Mouse (Mus musculus) olfactory bulb, adult 2 months (tissue): ENCODE data around the gene Elovl5.

Experiments used
- CTCF ChIP-seq: fragments of 200-500 bp; IDR thresholded peaks from 2 replicates; pipeline ENCODE4 v1.5.1; 2012; ENCODE audit warnings: low read depth, mild to moderate bottlenecking, low read length, moderate library complexity; ENCODE audit not compliant: insufficient read depth
- POLR2A ChIP-seq: fragments of 200-500 bp; IDR thresholded peaks from 2 replicates; pipeline ENCODE4 v1.6.1; 2012; ENCODE audit warnings: mild to moderate bottlenecking, low read depth, low read length, moderate library complexity; ENCODE audit not compliant: insufficient read depth

DNA sequence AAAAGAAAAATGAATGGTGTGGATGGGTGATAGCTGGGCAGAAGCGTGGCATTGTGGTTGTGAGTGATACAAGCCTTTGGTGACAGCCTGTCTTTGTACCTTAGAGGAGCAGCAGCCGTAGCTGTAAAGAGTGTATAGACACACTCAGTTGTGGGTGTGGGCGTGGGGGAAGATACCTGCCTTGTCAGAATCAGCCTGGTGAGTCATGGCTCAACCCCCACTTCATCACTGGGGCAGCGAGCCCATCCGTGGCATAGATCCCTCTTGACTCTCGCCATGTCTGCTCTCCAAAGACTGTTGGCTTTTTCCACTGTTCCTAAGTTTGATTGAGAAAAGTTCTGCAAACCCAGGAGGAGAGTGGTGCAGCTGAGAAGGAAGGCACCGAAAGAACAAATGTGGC is 37.3 kb downstream of the Elovl5 start:
- TF ChIP-seq CTCF (no peak), POLR2A (no peak)
